Mouse (Mus musculus) adrenal gland, postnatal 14 days (tissue): ENCODE results near the gene Cela1. TPM values are rescaled to one million over a fixed set of nuclear protein-coding genes. Genes with fewer than 3 reads are reported as not detected.
A peak's percentile ranks its signal among the peaks of the same experiment; 100 is the strongest.

Experiments used
- DNase-seq: peaks from one replicate; pipeline ENCODE4 v3.0.0; 2021; ENCODE audit warnings: mixed read lengths
- total RNA-seq: library from RNA; stranded (reverse); gene quantifications from 2 replicates; pipeline ENCODE4 v1.2.3, GENCODE M21; 2021

Cela1 gene
- total RNA-seq, 1 experiment from 2014 or later = 32.9 TPM

- DNase-seq = no peak
Observed at GRCm38 (mm10) chr15:100705376-100705775, 17.7 kb upstream of the Cela1 start.

- DNase-seq = no peak
Observed at GRCm38 (mm10) chr15:100703913-100704312, 16.2 kb upstream of the Cela1 start.

- no peak for DNase-seq
Observed at GRCm38 (mm10) chr15:100701856-100702255, 14.1 kb upstream of the Cela1 start.

GRCm38 (mm10) chr15:100701108-100701507 is 13.4 kb upstream of the Cela1 start:
- no peak for DNase-seq

- DNase-seq = no peak
Observed at GRCm38 (mm10) chr15:100700424-100700823, 12.7 kb upstream of the Cela1 start.

GRCm38 (mm10) chr15:100699386-100699785 is 11.7 kb upstream of the Cela1 start:
- no peak for DNase-seq

- DNase-seq = peak; percentile 31
Observed at GRCm38 (mm10) chr15:100698078-100698477, 10.4 kb upstream of the Cela1 start.

- DNase-seq = peak; percentile 82
Observed at GRCm38 (mm10) chr15:100694406-100694805, 6.7 kb upstream of the Cela1 start.

- DNase-seq = no peak
Observed at GRCm38 (mm10) chr15:100691990-100692389, 4.3 kb upstream of the Cela1 start.

GRCm38 (mm10) chr15:100686989-100687388 is 732 bp downstream of the Cela1 start:
- DNase-seq = peak; percentile 79

- DNase-seq = no peak
Observed at GRCm38 (mm10) chr15:100686434-100686833, 1.3 kb downstream of the Cela1 start.

- no peak for DNase-seq
Observed at GRCm38 (mm10) chr15:100685849-100686248, 1.9 kb downstream of the Cela1 start.

- no peak for DNase-seq
Observed at GRCm38 (mm10) chr15:100685255-100685654, 2.5 kb downstream of the Cela1 start.

- DNase-seq = no peak
Observed at GRCm38 (mm10) chr15:100684450-100684849, 3.3 kb downstream of the Cela1 start.

- peak; percentile 85 for DNase-seq
Observed at GRCm38 (mm10) chr15:100683041-100683440, 4.7 kb downstream of the Cela1 start.

- no peak for DNase-seq
Observed at GRCm38 (mm10) chr15:100681770-100682169, 6.0 kb downstream of the Cela1 start.

GRCm38 (mm10) chr15:100680381-100680780 is 7.3 kb downstream of the Cela1 start:
- no peak for DNase-seq

GRCm38 (mm10) chr15:100679005-100679404 is 8.7 kb downstream of the Cela1 start:
- no peak for DNase-seq

GRCm38 (mm10) chr15:100678581-100678980 is 9.1 kb downstream of the Cela1 start:
- DNase-seq = no peak

- DNase-seq = no peak
Observed at GRCm38 (mm10) chr15:100677675-100678074, 10.0 kb downstream of the Cela1 start.

- DNase-seq = no peak
Observed at GRCm38 (mm10) chr15:100676521-100676920, 11.2 kb downstream of the Cela1 start.

- DNase-seq = no peak
Observed at GRCm38 (mm10) chr15:100675486-100675885, 12.2 kb downstream of the Cela1 start.

GRCm38 (mm10) chr15:100674566-100674965 is 13.2 kb downstream of the Cela1 start:
- no peak for DNase-seq

GRCm38 (mm10) chr15:100673585-100674391 is 13.9 kb downstream of the Cela1 start:
- DNase-seq = no peak
